17 mouse cellular contexts compared by ENCODE assay signal in genomic region chr10:95184210-95184609, GRCm38 (mm10).
A peak's percentile ranks its signal among the peaks of the same experiment; 100 is the strongest.
DNase-seq lines count a peak whose midpoint lies in the region; ATAC-seq lines count a peak whose summit lies in the region.
"Had no signal": no experiment of that assay in that cellular context is flagged by ENCODE, and none has a peak within 500 bp of the region (broad histone marks: within the 10 kb centered on the region; RNA-seq: fewer than 3 reads in every experiment).

No protein-coding gene starts in this region.

- no peaks in the 10 kb centered on the region for H3K27me3 ChIP-seq in heart, embryonic 12.5 days (replicated peaks)
- H3K27me3 ChIP-seq in heart, embryonic 10.5 days (ENCODE audit: insufficient read depth, poor library complexity, severe bottlenecking) = no peaks in the 10 kb centered on the region
- no peaks in the 10 kb centered on the region for H3K27me3 ChIP-seq in midbrain, embryonic 16.5 days (ENCODE audit: control insufficient read depth, insufficient read depth, low read depth, low read length)
- no peaks in the 10 kb centered on the region for H3K27me3 ChIP-seq in midbrain, embryonic 15.5 days (replicated peaks)
- no peaks in the 10 kb centered on the region for H3K27me3 ChIP-seq in heart, embryonic 14.5 days (ENCODE audit: control insufficient read depth, insufficient read depth, low read length)

- H3K27ac ChIP-seq in heart, embryonic 12.5 days (ENCODE audit: poor library complexity, severe bottlenecking) = peak overlapping the region; percentile 77
- no peak overlapping the region for H3K27ac ChIP-seq in heart, embryonic 10.5 days
- no peak overlapping the region for H3K27ac ChIP-seq in midbrain, embryonic 16.5 days (ENCODE audit: low read length)
- no peak overlapping the region for H3K27ac ChIP-seq in midbrain, embryonic 15.5 days
- H3K27ac ChIP-seq in heart, embryonic 14.5 days (replicated peaks in 1 of 2; ENCODE audit: control insufficient read depth in 1 of 2, insufficient read depth in 1 of 2, low read depth in 2 of 2, low read length in 2 of 2) = peak overlapping the region; percentile 58 to 76
- H3K27ac ChIP-seq: gastrocnemius, adult 2 months; hindbrain, embryonic 10.5 days; hindbrain, postnatal 0 days had no signal

- H3K4me1 ChIP-seq in heart, embryonic 12.5 days (replicated peaks) = peaks cover 6% of the 10 kb centered on the region
- 0 out of 2 replicates have a peak, but pooled peaks cover 7% of the 10 kb centered on the region for H3K4me1 ChIP-seq in heart, embryonic 10.5 days
- no peaks in the 10 kb centered on the region for H3K4me1 ChIP-seq in midbrain, embryonic 16.5 days (ENCODE audit: control insufficient read depth, insufficient read depth, low read length)
- peaks cover 13% of the 10 kb centered on the region; the same call in 1 of the 2 replicates for H3K4me1 ChIP-seq in midbrain, embryonic 15.5 days
- H3K4me1 ChIP-seq in heart, embryonic 14.5 days (ENCODE audit: control insufficient read depth in 2 of 2, insufficient read depth in 2 of 2, low read length in 2 of 2) = peaks cover 3 to 4% of the 10 kb centered on the region in 2 experiments; a peak in 3 of 4 replicates
- H3K4me1 ChIP-seq: hindbrain, embryonic 10.5 days had no signal

- no peak overlapping the region for H3K4me3 ChIP-seq in heart, embryonic 12.5 days
- H3K4me3 ChIP-seq in heart, embryonic 10.5 days = no peak overlapping the region
- no peak overlapping the region for H3K4me3 ChIP-seq in midbrain, embryonic 16.5 days (ENCODE audit: low read depth, low read length)
- H3K4me3 ChIP-seq in midbrain, embryonic 15.5 days = no peak overlapping the region
- no peak overlapping the region for H3K4me3 ChIP-seq in heart, embryonic 14.5 days (ENCODE audit: control insufficient read depth in 1 of 2, insufficient read depth in 1 of 2, low read depth in 1 of 2, low read length in 2 of 2)
- H3K4me3 ChIP-seq: gastrocnemius, adult 2 months; hindbrain, embryonic 10.5 days had no signal

- no peak for ATAC-seq in heart, embryonic 12.5 days (ENCODE audit: insufficient number of reproducible peaks, low FRiP score)
- ATAC-seq in midbrain, embryonic 16.5 days = peak; percentile 17; the same call in 1 of the 2 replicates
- ATAC-seq in midbrain, embryonic 15.5 days (replicated peaks) = no peak
- no peak; the same call in 1 of the 2 replicates for ATAC-seq in heart, embryonic 14.5 days (ENCODE audit: insufficient number of reproducible peaks, insufficient read depth, low FRiP score, low read depth)
- ATAC-seq: hindbrain, postnatal 0 days had no signal

- H3K9ac ChIP-seq in heart, embryonic 12.5 days = no peak overlapping the region
- H3K9ac ChIP-seq in midbrain, embryonic 16.5 days (ENCODE audit: low read depth, low read length) = no peak overlapping the region
- no peak overlapping the region for H3K9ac ChIP-seq in midbrain, embryonic 15.5 days
- no peak overlapping the region for H3K9ac ChIP-seq in heart, embryonic 14.5 days (ENCODE audit: low read length)

- H3K9me3 ChIP-seq in heart, embryonic 12.5 days (replicated peaks) = 0 out of 2 replicates have a peak, but pooled peaks cover 7% of the 10 kb centered on the region
- H3K9me3 ChIP-seq in heart, embryonic 10.5 days = no peaks in the 10 kb centered on the region
- 0 out of 2 replicates have a peak, but pooled peaks cover 6% of the 10 kb centered on the region for H3K9me3 ChIP-seq in midbrain, embryonic 16.5 days (replicated peaks; ENCODE audit: control insufficient read depth, low read length, poor library complexity, severe bottlenecking)
- no peaks in the 10 kb centered on the region for H3K9me3 ChIP-seq in midbrain, embryonic 15.5 days
- peaks cover 10% of the 10 kb centered on the region; the same call in 1 of the 2 replicates for H3K9me3 ChIP-seq in heart, embryonic 14.5 days (ENCODE audit: control insufficient read depth, low read length)

- DNase-seq in heart, embryonic 10.5 days (ENCODE audit: low spot score) = no peak
- DNase-seq in heart, postnatal 4 days = peak; percentile 48
- no peak for DNase-seq in spleen, postnatal 14 days (ENCODE audit: low spot score in 2 of 2)
- DNase-seq: B cell, adult 2 months; cerebellum, adult 9-11 months; gastrocnemius, adult 2 months; kidney, adult 8-10 months; kidney, postnatal 36 days; left cerebral cortex, postnatal 4 days; liver; thymus, postnatal 4 days had no signal

- WGBS in heart, embryonic 12.5 days = 44% methylated on average over 5 of the region's 5 CpGs
- 54% methylated on average over 5 of the region's 5 CpGs for WGBS in heart, embryonic 10.5 days
- 77% methylated on average over 5 of the region's 5 CpGs for WGBS in midbrain, embryonic 16.5 days
- 70% methylated on average over 5 of the region's 5 CpGs for WGBS in midbrain, embryonic 15.5 days
- 39% methylated on average over 5 of the region's 5 CpGs for WGBS in heart, embryonic 14.5 days

- no peak overlapping the region for H3K4me2 ChIP-seq in heart, embryonic 12.5 days
- no peak overlapping the region for H3K4me2 ChIP-seq in midbrain, embryonic 16.5 days (ENCODE audit: low read length)
- no peak overlapping the region for H3K4me2 ChIP-seq in midbrain, embryonic 15.5 days
- no peak overlapping the region for H3K4me2 ChIP-seq in heart, embryonic 14.5 days (ENCODE audit: low read length)

- H3K36me3 ChIP-seq in heart, embryonic 12.5 days = peaks cover 7% of the 10 kb centered on the region; the same call in 1 of the 2 replicates
- H3K36me3 ChIP-seq in heart, embryonic 10.5 days = no peaks in the 10 kb centered on the region
- no peaks in the 10 kb centered on the region for H3K36me3 ChIP-seq in midbrain, embryonic 16.5 days (ENCODE audit: control insufficient read depth, insufficient read depth, low read length)
- H3K36me3 ChIP-seq in midbrain, embryonic 15.5 days (replicated peaks) = no peaks in the 10 kb centered on the region
- no peaks in the 10 kb centered on the region for H3K36me3 ChIP-seq in heart, embryonic 14.5 days (ENCODE audit: control insufficient read depth, insufficient read depth, low read length)

Comparison
In these comparisons a context has a peak if more than half of its experiments do, and no peak if none do; other contexts are left out.
1. H3K27ac ChIP-seq: peak in heart, embryonic 12.5 days (single experiment) and heart, embryonic 14.5 days (2 of 2); none in heart, embryonic 10.5 days (single experiment), midbrain, embryonic 16.5 days (single experiment) and midbrain, embryonic 15.5 days (single experiment).